Comparison of ENCODE assay signal across 8 mouse cellular contexts in genomic region chr19:6970460-6971085, GRCm38 (mm10). TPM values are rescaled to one million over a fixed set of nuclear protein-coding genes. Genes with fewer than 3 reads are reported as not detected.
A peak's percentile ranks its signal among the peaks of the same experiment; 100 is the strongest.
DNase-seq lines count a peak whose midpoint lies in the region; ATAC-seq and TF ChIP-seq lines count a peak whose summit lies in the region.

No protein-coding gene starts in this region.

- ATAC-seq in forebrain, embryonic 13.5 days: no peak
- no peak for ATAC-seq in liver, postnatal 0 days

- peaks cover 8% of the 10 kb centered on the region; the same call in 1 of the 2 replicates for H3K4me1 ChIP-seq in kidney, adult 2 months (ENCODE audit: control insufficient read depth, insufficient read depth, low read length)
- peaks cover 4 to 40% of the 10 kb centered on the region in 2 experiments for H3K4me1 ChIP-seq in MEL (ENCODE audit: control insufficient read depth in 1 of 2, insufficient read depth in 2 of 2, low read length in 2 of 2)
- peaks cover 29% of the 10 kb centered on the region for H3K4me1 ChIP-seq in forebrain, embryonic 13.5 days
- peaks cover 32% of the 10 kb centered on the region for H3K4me1 ChIP-seq in liver, postnatal 0 days (ENCODE audit: insufficient read depth)

- H3K27me3 ChIP-seq in kidney, adult 2 months (replicated peaks; ENCODE audit: control insufficient read depth, insufficient read depth, low read length): no peaks in the 10 kb centered on the region
- H3K27me3 ChIP-seq in MEL (ENCODE audit: control insufficient read depth in 1 of 2, insufficient read depth in 2 of 2, low read length in 2 of 2): no peaks in the 10 kb centered on the region
- H3K27me3 ChIP-seq in forebrain, embryonic 13.5 days: peaks cover 45% of the 10 kb centered on the region
- no peaks in the 10 kb centered on the region for H3K27me3 ChIP-seq in liver, postnatal 0 days (ENCODE audit: insufficient read depth, low read length)

- 26% methylated on average over 11 of the region's 11 CpGs for WGBS in kidney, adult 2 months
- WGBS in forebrain, embryonic 13.5 days: 10% methylated on average over 11 of the region's 11 CpGs
- WGBS in liver, postnatal 0 days (ENCODE audit: insufficient replicate concordance): 32% methylated on average over 11 of the region's 11 CpGs

- no peaks in the 10 kb centered on the region for H3K9me3 ChIP-seq in MEL (replicated peaks; ENCODE audit: insufficient read depth, low read length)
- no peaks in the 10 kb centered on the region for H3K9me3 ChIP-seq in forebrain, embryonic 13.5 days (replicated peaks)
- H3K9me3 ChIP-seq in liver, postnatal 0 days (ENCODE audit: low read length): no peaks in the 10 kb centered on the region

- no peak for TF ChIP-seq CTCF in kidney, adult 2 months (conservative IDR thresholded peaks at IDR 0.05; ENCODE audit: insufficient read depth, insufficient read length, low read depth, low read length)
- TF ChIP-seq CTCF in MEL (IDR thresholded peaks at IDR 0.05 in 2 of 3, conservative IDR thresholded peaks at IDR 0.05 in 1 of 3; ENCODE audit: control insufficient read depth in 1 of 3, insufficient read depth in 1 of 3, low read depth in 2 of 3, low read length in 3 of 3, poor library complexity in 1 of 3, severe bottlenecking in 1 of 3): no peak
- TF ChIP-seq CTCF in liver, postnatal 0 days (IDR thresholded peaks at IDR 0.05; ENCODE audit: low read depth): no peak

- H3K9ac ChIP-seq in MEL (ENCODE audit: control insufficient read depth, low read depth, low read length, poor library complexity, severe bottlenecking): peak overlapping the region; percentile 25
- H3K9ac ChIP-seq in forebrain, embryonic 13.5 days: peak overlapping the region; percentile 40
- no peak overlapping the region; the same call in 1 of the 2 replicates for H3K9ac ChIP-seq in liver, postnatal 0 days (replicated peaks)

- no peak for TF ChIP-seq RAD21 in MEL (IDR thresholded peaks at IDR 0.05; ENCODE audit: low read depth, low read length)

- H3K4me3 ChIP-seq in kidney, adult 2 months (ENCODE audit: insufficient read depth, low read depth, low read length): no peak overlapping the region
- no peak overlapping the region for H3K4me3 ChIP-seq in MEL (ENCODE audit: control insufficient read depth in 1 of 2, insufficient read depth in 1 of 2, low read depth in 2 of 2, low read length in 2 of 2)
- no peak overlapping the region for H3K4me3 ChIP-seq in forebrain, embryonic 13.5 days
- no peak overlapping the region for H3K4me3 ChIP-seq in liver, postnatal 0 days (ENCODE audit: low read depth, low read length)

- TF ChIP-seq POLR2A in kidney, adult 2 months (IDR thresholded peaks at IDR 0.05; ENCODE audit: low read depth, low read length): no peak
- no peak for TF ChIP-seq POLR2A in MEL (IDR thresholded peaks at IDR 0.05; ENCODE audit: control insufficient read depth in 1 of 2, insufficient read depth in 1 of 2, low read depth in 1 of 2, low read length in 2 of 2, poor library complexity in 1 of 2)

- H3K27ac ChIP-seq in kidney, adult 2 months (ENCODE audit: insufficient read depth, low read depth, low read length): no peak overlapping the region
- no peak overlapping the region for H3K27ac ChIP-seq in MEL (ENCODE audit: control insufficient read depth, low read depth, low read length)
- H3K27ac ChIP-seq in forebrain, embryonic 13.5 days: no peak overlapping the region; the same call in 1 of the 2 replicates
- H3K27ac ChIP-seq in liver, postnatal 0 days (ENCODE audit: low read depth): no peak overlapping the region

- intact Hi-C loops in gastrocnemius, postnatal 36 days (cut with DNase I): no loop called here

- peaks cover under 1% of the 10 kb centered on the region; the same call in 1 of the 2 replicates for H3K36me3 ChIP-seq in kidney, adult 2 months (ENCODE audit: control insufficient read depth, insufficient read depth, low read length)
- peaks cover 0 to 18% of the 10 kb centered on the region in 2 experiments; a peak in 2 of 4 replicates for H3K36me3 ChIP-seq in MEL (ENCODE audit: control insufficient read depth in 1 of 2, insufficient read depth in 2 of 2, low read length in 2 of 2)
- no peaks in the 10 kb centered on the region for H3K36me3 ChIP-seq in forebrain, embryonic 13.5 days (ENCODE audit: poor library complexity, severe bottlenecking)
- H3K36me3 ChIP-seq in liver, postnatal 0 days (replicated peaks; ENCODE audit: insufficient read depth, low read length): 0 out of 2 replicates have a peak, but pooled peaks cover 5% of the 10 kb centered on the region

- no peak for TF ChIP-seq EP300 in MEL (IDR thresholded peaks at IDR 0.05; ENCODE audit: low read depth in 1 of 2, low read length in 2 of 2)
- no peak for TF ChIP-seq EP300 in liver, postnatal 0 days (IDR thresholded peaks at IDR 0.05; ENCODE audit: low read depth)

- peaks cover 5% of the 10 kb centered on the region for H3K79me2 ChIP-seq in MEL (ENCODE audit: control insufficient read depth, insufficient read depth, low read length, poor library complexity)

- peak; percentile 57 for DNase-seq in kidney, adult 11 months
- no peak for DNase-seq in kidney, adult 2 months
- peak; percentile 53 for DNase-seq in MEL (ENCODE audit: low read depth, low spot score)
- DNase-seq in liver, postnatal 0 days: no peak
- DNase-seq in left cerebral cortex, adult 9 months (ENCODE audit: low spot score in 2 of 2): no peak
- DNase-seq in urinary bladder, postnatal 36 days (ENCODE audit: low spot score in 2 of 2): no peak
- DNase-seq in gastrocnemius, postnatal 36 days: no peak

- peak overlapping the region; percentile 60 for H3K4me2 ChIP-seq in forebrain, embryonic 13.5 days
- H3K4me2 ChIP-seq in liver, postnatal 0 days (ENCODE audit: low read depth, low read length): peak overlapping the region; percentile 80

TF ChIP-seq in MEL, 35 proteins besides CTCF, POLR2A, EP300 and RAD21:
- TF ChIP-seq POLR2AphosphoS2 (IDR thresholded peaks at IDR 0.05; ENCODE audit: low read length): no peak
- TF ChIP-seq GATA1 (IDR thresholded peaks at IDR 0.05; ENCODE audit: low read depth, low read length): peak; percentile 36; the same call in 1 of the 2 replicates
- TF ChIP-seq HCFC1 (IDR thresholded peaks at IDR 0.05; ENCODE audit: low read depth, low read length): 0 out of 2 replicates have a peak, but pooled peaks have one; percentile 21
- TF ChIP-seq SIN3A (IDR thresholded peaks at IDR 0.05; ENCODE audit: low read length): 0 out of 2 replicates have a peak, but pooled peaks have one; percentile 15

RNA-seq across cellular contexts. Expression of gene Ppp1r14b, which starts 4.2 kb away (rescaled TPM):
- 48.7 and 55.3 TPM in 2 replicates for polyA plus RNA-seq in kidney, adult 2 months (2012; rRNA removed)
- 448 and 467 TPM in 2 replicates for total RNA-seq in MEL (2012; rRNA removed)
- 100 to 1,000 TPM in 1 of 2 experiments, not detected in 1; 349 TPM for polyA plus RNA-seq in MEL (2012; ENCODE audit: insufficient read depth in 1 of 2, insufficient read length in 2 of 2, low read depth in 1 of 2, low replicate concordance in 2 of 2, missing spikeins in 1 of 2)
- polyA plus RNA-seq in forebrain, embryonic 13.5 days (2015; fragmentation: Nextera tagmentation; extraction: Ambion mirVana): 106 and 139 TPM in 2 replicates
- polyA plus RNA-seq in liver, postnatal 0 days (2015; fragmentation: Nextera tagmentation; extraction: Ambion mirVana): 48.3 and 57.2 TPM in 2 replicates
- 100 to 1,000 TPM; 105 to 128 TPM for total RNA-seq in gastrocnemius, postnatal 36 days (2021)

RNA-seq across cellular contexts. Expression of gene Plcb3, which starts 5.7 kb away (rescaled TPM):
- polyA plus RNA-seq in kidney, adult 2 months (2012; rRNA removed): 40.2 and 53.7 TPM in 2 replicates
- 12.6 and 13.0 TPM in 2 replicates for total RNA-seq in MEL (2012; rRNA removed)
- 10 to 100 TPM in 1 of 2 experiments, not detected in 1; 30.8 TPM for polyA plus RNA-seq in MEL (2012; ENCODE audit: insufficient read depth in 1 of 2, insufficient read length in 2 of 2, low read depth in 1 of 2, low replicate concordance in 2 of 2, missing spikeins in 1 of 2)
- polyA plus RNA-seq in forebrain, embryonic 13.5 days (2015; fragmentation: Nextera tagmentation; extraction: Ambion mirVana): 11.0 TPM in 2 replicates
- polyA plus RNA-seq in liver, postnatal 0 days (2015; fragmentation: Nextera tagmentation; extraction: Ambion mirVana): 3.5 and 3.6 TPM in 2 replicates
- total RNA-seq in gastrocnemius, postnatal 36 days (2021): 10 to 100 TPM in 1 of 2 experiments, 1 to 10 TPM in 1; 8.1 to 10.7 TPM

RNA-seq across cellular contexts. Expression of gene Fkbp2, which starts 9.7 kb away (rescaled TPM):
- 96.3 and 136 TPM in 2 replicates for polyA plus RNA-seq in kidney, adult 2 months (2012; rRNA removed)
- total RNA-seq in MEL (2012; rRNA removed): 51.4 and 53.9 TPM in 2 replicates
- polyA plus RNA-seq in MEL (2012; ENCODE audit: insufficient read depth in 1 of 2, insufficient read length in 2 of 2, low read depth in 1 of 2, low replicate concordance in 2 of 2, missing spikeins in 1 of 2): 100 to 1,000 TPM in 1 of 2 experiments, not detected in 1; 167 TPM
- 86.9 and 97.9 TPM in 2 replicates for polyA plus RNA-seq in forebrain, embryonic 13.5 days (2015; fragmentation: Nextera tagmentation; extraction: Ambion mirVana)
- 78.5 and 79.0 TPM in 2 replicates for polyA plus RNA-seq in liver, postnatal 0 days (2015; fragmentation: Nextera tagmentation; extraction: Ambion mirVana)
- total RNA-seq in gastrocnemius, postnatal 36 days (2021): 10 to 100 TPM in 1 of 2 experiments, 1 to 10 TPM in 1; 7.5 to 11.6 TPM

RNA-seq across cellular contexts. Expression of gene Vegfb, which starts 16.9 kb away (rescaled TPM):
- 82.9 and 83.0 TPM in 2 replicates for polyA plus RNA-seq in kidney, adult 2 months (2012; rRNA removed)
- 11.2 and 11.5 TPM in 2 replicates for total RNA-seq in MEL (2012; rRNA removed)
- polyA plus RNA-seq in MEL (2012; ENCODE audit: insufficient read depth in 1 of 2, insufficient read length in 2 of 2, low read depth in 1 of 2, low replicate concordance in 2 of 2, missing spikeins in 1 of 2): 10 to 100 TPM in 1 of 2 experiments, not detected in 1; 67.6 TPM
- polyA plus RNA-seq in forebrain, embryonic 13.5 days (2015; fragmentation: Nextera tagmentation; extraction: Ambion mirVana): 33.4 and 34.6 TPM in 2 replicates
- 11.9 and 13.7 TPM in 2 replicates for polyA plus RNA-seq in liver, postnatal 0 days (2015; fragmentation: Nextera tagmentation; extraction: Ambion mirVana)
- 100 to 1,000 TPM; 140 to 153 TPM for total RNA-seq in gastrocnemius, postnatal 36 days (2021)

RNA-seq across cellular contexts. Expression of gene Dnajc4, which starts 21.8 kb away (rescaled TPM):
- polyA plus RNA-seq in kidney, adult 2 months (2012; rRNA removed): 48.8 and 50.1 TPM in 2 replicates
- total RNA-seq in MEL (2012; rRNA removed): 3.2 and 4.2 TPM in 2 replicates
- 10 to 100 TPM in 1 of 2 experiments, not detected in 1; 12.9 TPM for polyA plus RNA-seq in MEL (2012; ENCODE audit: insufficient read depth in 1 of 2, insufficient read length in 2 of 2, low read depth in 1 of 2, low replicate concordance in 2 of 2, missing spikeins in 1 of 2)
- polyA plus RNA-seq in forebrain, embryonic 13.5 days (2015; fragmentation: Nextera tagmentation; extraction: Ambion mirVana): 19.1 and 19.8 TPM in 2 replicates
- polyA plus RNA-seq in liver, postnatal 0 days (2015; fragmentation: Nextera tagmentation; extraction: Ambion mirVana): 10.9 and 11.2 TPM in 2 replicates
- total RNA-seq in gastrocnemius, postnatal 36 days (2021): 10 to 100 TPM; 31.1 to 36.4 TPM

Comparison
In these comparisons a context has a peak if more than half of its experiments do, and no peak if none do; other contexts are left out.
1. DNase-seq: peak in kidney, adult 11 months (single experiment) and MEL (single experiment); none in kidney, adult 2 months (single experiment), liver, postnatal 0 days (single experiment), left cerebral cortex, adult 9 months (0 of 2), urinary bladder, postnatal 36 days (0 of 2) and gastrocnemius, postnatal 36 days (0 of 2).